Mouse (Mus musculus) heart, postnatal 25 days (tissue): Measurements from ENCODE around the gene Dcun1d1. TPM values are rescaled to one million over a fixed set of nuclear protein-coding genes. Genes with fewer than 3 reads are reported as not detected.

ENCODE experiments used
- DNase-seq: peaks from one replicate; pipeline ENCODE4 v3.0.0; 2022; ENCODE audit warnings: low spot score
- intact Hi-C: fragments of 180-260 bp; cut with DNase I; formaldehyde crosslinking; loops from one replicate; pipeline ENCODE4 v1.15.1; 2025
- total RNA-seq, 2 experiments: library from RNA; stranded (reverse); gene quantifications; 2 replicates each; pipeline ENCODE4 v1.2.3; 2021

Gene Dcun1d1
- total RNA-seq, 2 experiments from 2014 or later = 55.8 to 59.2 TPM

GRCm38 (mm10) chr3:35931896-35932727, 5.1 kb downstream of the Dcun1d1 start:
- intact Hi-C loops = loop anchor here (5.0 kb wide), 2 partner anchors 65 to 180 kb away; partner anchors contain the start of gene Atp11b
- peak; percentile 13 for DNase-seq

- no peak for DNase-seq
- intact Hi-C loops = loop anchor here (5.0 kb wide), 2 partner anchors 66 to 179 kb away; partner anchors contain the start of gene Atp11b
These were observed 5.9 kb downstream of the Dcun1d1 start for GRCm38 (mm10) chr3:35931359-35931758.

GRCm38 (mm10) chr3:35929831-35930230, 7.4 kb downstream of the Dcun1d1 start:
- DNase-seq = no peak
- intact Hi-C loops = loop anchor here (5.0 kb wide), 2 partner anchors 67 to 178 kb away; partner anchors contain the start of gene Atp11b

- DNase-seq = no peak
- intact Hi-C loops = no loop called here
These were observed 7.8 kb downstream of the Dcun1d1 start for GRCm38 (mm10) chr3:35929406-35929805.

- DNase-seq = no peak
- intact Hi-C loops = no loop called here
These were observed 11.4 kb downstream of the Dcun1d1 start for GRCm38 (mm10) chr3:35925852-35926251.

- intact Hi-C loops = no loop called here
- no peak for DNase-seq
These were observed 13.2 kb downstream of the Dcun1d1 start for GRCm38 (mm10) chr3:35924007-35924406.

- no peak for DNase-seq
- intact Hi-C loops = no loop called here
These were observed 13.8 kb downstream of the Dcun1d1 start for GRCm38 (mm10) chr3:35923495-35923894.

GRCm38 (mm10) chr3:35922522-35922921, 14.7 kb downstream of the Dcun1d1 start:
- DNase-seq = no peak
- intact Hi-C loops = no loop called here

GRCm38 (mm10) chr3:35918229-35918628, 19.0 kb downstream of the Dcun1d1 start:
- intact Hi-C loops = no loop called here
- no peak for DNase-seq

GRCm38 (mm10) chr3:35908982-35909680, 28.1 kb downstream of the Dcun1d1 start:
- DNase-seq = no peak
- intact Hi-C loops = no loop called here

- no peak for DNase-seq
These were observed 36.6 kb downstream of the Dcun1d1 start for GRCm38 (mm10) chr3:35900555-35901204.

GRCm38 (mm10) chr3:35899109-35899508, 38.1 kb downstream of the Dcun1d1 start:
- DNase-seq = no peak
- intact Hi-C loops = no loop called here

More at GRCm38 (mm10) chr3:35900555-35901204, 36.6 kb downstream of the Dcun1d1 start:
- intact Hi-C loops = no loop called here

- intact Hi-C loops = no loop called here
- DNase-seq = no peak
These were observed 39.3 kb downstream of the Dcun1d1 start for GRCm38 (mm10) chr3:35897900-35898299.

GRCm38 (mm10) chr3:35893156-35893555, 44.1 kb downstream of the Dcun1d1 start:
- intact Hi-C loops = no loop called here
- no peak for DNase-seq

- DNase-seq = no peak
- intact Hi-C loops = no loop called here
These were observed 46.1 kb downstream of the Dcun1d1 start for GRCm38 (mm10) chr3:35891123-35891522.

GRCm38 (mm10) chr3:35889531-35889930, 47.7 kb downstream of the Dcun1d1 start:
- intact Hi-C loops = no loop called here
- no peak for DNase-seq

GRCm38 (mm10) chr3:35883267-35883666, 54.0 kb downstream of the Dcun1d1 start:
- intact Hi-C loops = no loop called here
- DNase-seq = no peak

GRCm38 (mm10) chr3:35849326-35849725, 87.9 kb downstream of the Dcun1d1 start:
- intact Hi-C loops = no loop called here
- DNase-seq = no peak
